18 mouse cellular contexts compared by ENCODE assay signal in genomic region chr8:88659873-88660272, GRCm38 (mm10).
"Had no signal": no experiment of that assay in that cellular context is flagged by ENCODE, and none has a peak within 500 bp of the region (broad histone marks: within the 10 kb centered on the region; RNA-seq: fewer than 3 reads in every experiment).

No protein-coding gene starts in this region.

- DNase-seq: liver, postnatal 0 days; lung, adult 2 months; lung, postnatal 14 days; lung, postnatal 36 days; right cerebral cortex, postnatal 25 days; thymus, adult 2 months; thymus, postnatal 25 days; thymus, postnatal 4 days had no signal

- H3K36me3 ChIP-seq: lung, embryonic 15.5 days; midbrain, embryonic 13.5 days; midbrain, embryonic 15.5 days; neural tube, embryonic 12.5 days; stomach, embryonic 15.5 days had no signal

- H3K4me3 ChIP-seq: lung, embryonic 15.5 days; megakaryocyte, embryonic 14.5 days; midbrain, embryonic 13.5 days; midbrain, embryonic 15.5 days; neural tube, embryonic 12.5 days; stomach, embryonic 15.5 days had no signal

- H3K9me3 ChIP-seq: lung, embryonic 15.5 days; megakaryocyte, embryonic 14.5 days; midbrain, embryonic 13.5 days; midbrain, embryonic 15.5 days; neural tube, embryonic 12.5 days; stomach, embryonic 15.5 days had no signal

- ATAC-seq: liver, postnatal 0 days; lung, postnatal 0 days; midbrain, embryonic 13.5 days; midbrain, embryonic 15.5 days had no signal

- H3K9ac ChIP-seq: liver, postnatal 0 days; lung, embryonic 15.5 days; midbrain, embryonic 13.5 days; midbrain, embryonic 15.5 days; neural tube, embryonic 12.5 days; stomach, embryonic 15.5 days had no signal

- H3K27ac ChIP-seq: lung, embryonic 15.5 days; macrophage; midbrain, embryonic 13.5 days; midbrain, embryonic 15.5 days; neural tube, embryonic 12.5 days; stomach, embryonic 15.5 days; stomach, postnatal 0 days had no signal

- H3K27me3 ChIP-seq: lung, embryonic 15.5 days; midbrain, embryonic 13.5 days; midbrain, embryonic 15.5 days; neural tube, embryonic 12.5 days; stomach, embryonic 15.5 days had no signal

- H3K4me1 ChIP-seq: lung, embryonic 15.5 days; midbrain, embryonic 15.5 days; neural tube, embryonic 12.5 days; stomach, embryonic 15.5 days had no signal

- H3K4me2 ChIP-seq: lung, embryonic 15.5 days; midbrain, embryonic 11.5 days; midbrain, embryonic 13.5 days; midbrain, embryonic 15.5 days; neural tube, embryonic 12.5 days; stomach, embryonic 15.5 days had no signal
